Mouse (Mus musculus) olfactory bulb, adult 2 months (tissue): Measurements from ENCODE around the gene Egfem1.

Source experiments
- CTCF ChIP-seq: fragments of 200-500 bp; IDR thresholded peaks from 2 replicates; pipeline ENCODE4 v1.5.1; 2012; ENCODE audit warnings: low read depth, mild to moderate bottlenecking, low read length, moderate library complexity; ENCODE audit not compliant: insufficient read depth
- POLR2A ChIP-seq: fragments of 200-500 bp; IDR thresholded peaks from 2 replicates; pipeline ENCODE4 v1.6.1; 2012; ENCODE audit warnings: mild to moderate bottlenecking, low read depth, low read length, moderate library complexity; ENCODE audit not compliant: insufficient read depth

DNA sequence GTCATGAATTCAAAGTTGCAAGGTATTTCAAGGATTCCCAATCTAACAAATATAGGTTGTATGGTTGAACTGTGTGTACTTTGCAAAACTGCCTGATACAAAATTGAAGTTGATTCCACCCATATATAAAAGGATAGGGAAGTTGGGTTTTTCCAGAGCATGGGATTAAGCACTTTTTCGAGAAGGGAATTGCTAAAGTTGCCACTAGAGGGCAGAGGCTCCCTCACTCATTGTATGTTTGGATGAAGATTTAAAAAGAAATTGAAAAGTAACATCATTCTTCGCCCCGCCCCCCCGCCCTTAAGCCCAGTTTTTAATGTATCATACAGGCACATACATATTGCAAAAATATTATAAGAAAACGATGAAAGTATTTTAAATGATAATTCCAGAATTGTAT is 657.5 kb downstream of the Egfem1 start:
- TF ChIP-seq CTCF = no peak
- no peak for TF ChIP-seq POLR2A
